Comparison of ENCODE assay signal across 20 mouse cellular contexts in genomic region chr2:79983778-79984177, GRCm38 (mm10).
DNase-seq lines count a peak whose midpoint lies in the region; ATAC-seq and TF ChIP-seq lines count a peak whose summit lies in the region.
"Had no signal": no experiment of that assay in that cellular context is flagged by ENCODE, and none has a peak within 500 bp of the region (broad histone marks: within the 10 kb centered on the region; RNA-seq: fewer than 3 reads in every experiment).

No protein-coding gene starts in this region.

- TF ChIP-seq CTCF in C2C12 (IDR thresholded peaks at IDR 0.05; ENCODE audit: control insufficient read depth, insufficient read depth, insufficient read length), result no peak

- no peak overlapping the region for H3K4me3 ChIP-seq in heart, embryonic 11.5 days (ENCODE audit: low read depth, low read length)
- H3K4me3 ChIP-seq in heart, embryonic 16.5 days (ENCODE audit: low read length), result no peak overlapping the region
- H3K4me3 ChIP-seq in lung, embryonic 15.5 days, result no peak overlapping the region
- no peak overlapping the region for H3K4me3 ChIP-seq in C2C12 (ENCODE audit: insufficient read depth, poor library complexity, severe bottlenecking)
- H3K4me3 ChIP-seq: forebrain, embryonic 12.5 days; intestine, embryonic 15.5 days; left cerebral cortex, adult 2 months; limb, embryonic 12.5 days; liver, embryonic 15.5 days; megakaryocyte, embryonic 14.5 days; midbrain, embryonic 12.5 days had no signal

- H3K79me2 ChIP-seq in C2C12 (ENCODE audit: control insufficient read depth, insufficient read depth), result no peaks in the 10 kb centered on the region

- H3K4me1 ChIP-seq in heart, embryonic 11.5 days (ENCODE audit: control insufficient read depth, insufficient read depth, low read length), result peaks cover 4% of the 10 kb centered on the region; the same call in 1 of the 2 replicates
- peaks cover 7% of the 10 kb centered on the region for H3K4me1 ChIP-seq in heart, embryonic 16.5 days (ENCODE audit: control insufficient read depth, insufficient read depth, low read length)
- H3K4me1 ChIP-seq in lung, embryonic 15.5 days, result peaks cover 3% of the 10 kb centered on the region; the same call in 1 of the 2 replicates
- H3K4me1 ChIP-seq: forebrain, embryonic 12.5 days; limb, embryonic 12.5 days; liver, embryonic 15.5 days; midbrain, embryonic 12.5 days had no signal

- H3K4me2 ChIP-seq in heart, embryonic 11.5 days, result no peak overlapping the region
- H3K4me2 ChIP-seq in heart, embryonic 16.5 days (ENCODE audit: low read depth, low read length), result no peak overlapping the region
- no peak overlapping the region for H3K4me2 ChIP-seq in lung, embryonic 15.5 days
- H3K4me2 ChIP-seq: forebrain, embryonic 12.5 days; intestine, embryonic 15.5 days; limb, embryonic 12.5 days; liver, embryonic 15.5 days; midbrain, embryonic 12.5 days had no signal

- no peak for DNase-seq in heart, postnatal 14 days
- DNase-seq in heart, adult 18-20 months, result no peak
- no peak for DNase-seq in lung, postnatal 10 days
- no peak for DNase-seq in embryo, embryonic 9.5 days (ENCODE audit: extremely low spot score)
- DNase-seq: cerebellum, adult 18-20 months; right cerebral cortex, postnatal 14 days; thymus, postnatal 4 days had no signal

- peak overlapping the region; percentile 2; the same call in 1 of the 2 replicates for H3K27ac ChIP-seq in heart, embryonic 11.5 days (ENCODE audit: low read depth, low read length)
- H3K27ac ChIP-seq in heart, embryonic 16.5 days (ENCODE audit: low read length), result peak overlapping the region; percentile 70
- peak overlapping the region; percentile 33; the same call in 1 of the 2 replicates for H3K27ac ChIP-seq in lung, embryonic 15.5 days
- H3K27ac ChIP-seq: forebrain, embryonic 12.5 days; hindbrain, postnatal 0 days; intestine, embryonic 15.5 days; left cerebral cortex, adult 2 months; limb, embryonic 12.5 days; liver, embryonic 15.5 days; midbrain, embryonic 12.5 days had no signal

- H3ac ChIP-seq in C2C12 (ENCODE audit: control insufficient read depth, insufficient read length, low read depth), result no peak overlapping the region

- no peak for ATAC-seq in heart, embryonic 11.5 days (replicated peaks; ENCODE audit: insufficient number of reproducible peaks, low FRiP score, low TSS enrichment)
- ATAC-seq in heart, embryonic 16.5 days (replicated peaks; ENCODE audit: extremely low read depth, insufficient read depth, low FRiP score), result no peak
- ATAC-seq in lung, embryonic 15.5 days (ENCODE audit: borderline replicate concordance, extremely low read depth, low FRiP score, low TSS enrichment), result no peak; the same call in 1 of the 2 replicates
- ATAC-seq: intestine, embryonic 15.5 days had no signal

- H3K9me3 ChIP-seq in heart, embryonic 11.5 days (replicated peaks; ENCODE audit: control insufficient read depth, low read length), result no peaks in the 10 kb centered on the region
- no peaks in the 10 kb centered on the region for H3K9me3 ChIP-seq in heart, embryonic 16.5 days (replicated peaks; ENCODE audit: control insufficient read depth, low read length)
- H3K9me3 ChIP-seq in lung, embryonic 15.5 days, result no peaks in the 10 kb centered on the region
- H3K9me3 ChIP-seq: forebrain, embryonic 12.5 days; intestine, embryonic 15.5 days; limb, embryonic 12.5 days; liver, embryonic 15.5 days; megakaryocyte, embryonic 14.5 days; midbrain, embryonic 12.5 days had no signal

- intact Hi-C loops in heart, postnatal 14 days (cut with DNase I), result loop anchor here (5.0 kb wide), 1 partner anchor 279 kb away; no protein-coding TSS in a partner anchor

- no peaks in the 10 kb centered on the region for H3K27me3 ChIP-seq in heart, embryonic 11.5 days (ENCODE audit: control insufficient read depth, insufficient read depth, low read length)
- no peaks in the 10 kb centered on the region for H3K27me3 ChIP-seq in heart, embryonic 16.5 days (ENCODE audit: control insufficient read depth, insufficient read depth, low read length)
- H3K27me3 ChIP-seq in lung, embryonic 15.5 days, result no peaks in the 10 kb centered on the region
- no peaks in the 10 kb centered on the region for H3K27me3 ChIP-seq in C2C12 (ENCODE audit: control insufficient read depth, insufficient read depth, insufficient read length)
- H3K27me3 ChIP-seq: forebrain, embryonic 12.5 days; intestine, embryonic 15.5 days; limb, embryonic 12.5 days; liver, embryonic 15.5 days; megakaryocyte, embryonic 14.5 days; midbrain, embryonic 12.5 days had no signal

- H3K79me3 ChIP-seq in C2C12 (ENCODE audit: low read depth), result no peaks in the 10 kb centered on the region

- WGBS in heart, embryonic 11.5 days (ENCODE audit: insufficient replicate concordance), result 26% methylated on average over 4 of the region's 4 CpGs
- 47% methylated on average over 4 of the region's 4 CpGs for WGBS in heart, embryonic 16.5 days
- WGBS in lung, embryonic 15.5 days, result 30% methylated on average over 4 of the region's 4 CpGs

- no peak overlapping the region for H3K9ac ChIP-seq in heart, embryonic 11.5 days (ENCODE audit: low read depth, low read length)
- no peak overlapping the region for H3K9ac ChIP-seq in heart, embryonic 16.5 days (ENCODE audit: low read length)
- no peak overlapping the region for H3K9ac ChIP-seq in lung, embryonic 15.5 days
- H3K9ac ChIP-seq: forebrain, embryonic 12.5 days; forebrain, postnatal 0 days; intestine, embryonic 15.5 days; limb, embryonic 12.5 days; liver, embryonic 15.5 days; midbrain, embryonic 12.5 days had no signal

- H3K36me3 ChIP-seq in heart, embryonic 11.5 days (ENCODE audit: control insufficient read depth, insufficient read depth, low read length), result no peaks in the 10 kb centered on the region
- H3K36me3 ChIP-seq in heart, embryonic 16.5 days (ENCODE audit: control insufficient read depth, insufficient read depth), result no peaks in the 10 kb centered on the region
- no peaks in the 10 kb centered on the region for H3K36me3 ChIP-seq in lung, embryonic 15.5 days
- H3K36me3 ChIP-seq in C2C12 (ENCODE audit: control insufficient read depth, insufficient read depth), result no peaks in the 10 kb centered on the region
- H3K36me3 ChIP-seq: forebrain, embryonic 12.5 days; intestine, embryonic 15.5 days; limb, embryonic 12.5 days; liver, embryonic 15.5 days; midbrain, embryonic 12.5 days had no signal

TF ChIP-seq in C2C12, 6 proteins besides CTCF, POLR2A, EP300 and RAD21:
- no peak for TF ChIP-seq MYOG (IDR thresholded peaks at IDR 0.05; ENCODE audit: control insufficient read depth, extremely low read depth, insufficient read length)
- TF ChIP-seq CEBPB (IDR thresholded peaks at IDR 0.05; ENCODE audit: low read depth), result no peak
- TF ChIP-seq MYOD1 (IDR thresholded peaks at IDR 0.05; ENCODE audit: control insufficient read depth, insufficient read length, low read depth), result peak; percentile 69
- no peak for TF ChIP-seq USF1 (IDR thresholded peaks at IDR 0.05; ENCODE audit: low read depth)
- no peak for TF ChIP-seq MAX (IDR thresholded peaks at IDR 0.05)
- TF ChIP-seq FOSL1 (IDR thresholded peaks at IDR 0.05; ENCODE audit: insufficient read depth, low read length, poor library complexity, severe bottlenecking), result no peak

Comparison
In these comparisons a context has a peak if more than half of its experiments do, and no peak if none do; other contexts are left out.
1. H3K27ac ChIP-seq: peak in every context shown above with its lines; median percentile 70 in heart, embryonic 16.5 days; 33 in lung, embryonic 15.5 days; 2 in heart, embryonic 11.5 days.